Mouse (Mus musculus) MEL (cell line): ENCODE results near the gene Ubl4b. TPM values are rescaled to one million over a fixed set of nuclear protein-coding genes. Genes with fewer than 3 reads are reported as not detected.

Experiments used
- DNase-seq: peaks from one replicate; pipeline ENCODE4 v3.0.0; 2011; ENCODE audit warnings: low read depth, low spot score
- H3K27ac ChIP-seq: 2 replicates; pipeline ENCODE4 v1.5.1; 2012; ENCODE audit warnings: low read depth, mild to moderate bottlenecking, control low read depth, low read length, moderate library complexity; ENCODE audit not compliant: control insufficient read depth
- H3K27me3 ChIP-seq, 2 experiments: fragments of 150-350 bp in 1 of 2; sonication (generic) in 1 of 2; 2 replicates each; pipeline ENCODE4 v1.6.1; 2012; ENCODE audit warnings: low read length in 2 of 2, mild to moderate bottlenecking in 2 of 2, improper control_type of control experiment in 1 of 2, moderate library complexity in 1 of 2; ENCODE audit not compliant: insufficient read depth in 2 of 2, control insufficient read depth in 1 of 2
- H3K36me3 ChIP-seq, 2 experiments: 2 replicates each; pipeline ENCODE4 v1.6.1; 2012 to 2014; ENCODE audit warnings: low read length in 2 of 2, improper control_type of control experiment in 1 of 2, inconsistent platforms in 1 of 2, mild to moderate bottlenecking in 1 of 2; ENCODE audit not compliant: insufficient read depth in 2 of 2, control insufficient read depth in 1 of 2
- H3K4me1 ChIP-seq, 2 experiments: fragments of 150-350 bp in 1 of 2; sonication (generic) in 1 of 2; 2 replicates each; pipeline ENCODE4 v1.6.1; 2012; ENCODE audit warnings: low read length in 2 of 2, improper control_type of control experiment in 1 of 2, mild to moderate bottlenecking in 1 of 2; ENCODE audit not compliant: insufficient read depth in 2 of 2, control insufficient read depth in 1 of 2
- H3K4me3 ChIP-seq, 2 experiments: fragments of 150-350 bp in 1 of 2; sonication (generic) in 1 of 2; 2 replicates each; pipeline ENCODE4 v1.5.1; 2012; ENCODE audit warnings: low read depth in 2 of 2, low read length in 2 of 2, mild to moderate bottlenecking in 2 of 2, moderate library complexity in 2 of 2, control low read depth in 1 of 2, improper control_type of control experiment in 1 of 2; ENCODE audit not compliant: control insufficient read depth in 1 of 2, insufficient read depth in 1 of 2
- H3K79me2 ChIP-seq: 2 replicates; pipeline ENCODE4 v1.6.1; 2012; ENCODE audit warnings: mild to moderate bottlenecking, low read length, moderate library complexity; ENCODE audit not compliant: control insufficient read depth, poor library complexity, insufficient read depth
- H3K9ac ChIP-seq: 2 replicates; pipeline ENCODE4 v1.6.1; 2012; ENCODE audit warnings: low read depth, mild to moderate bottlenecking, control low read depth, low read length, moderate library complexity; ENCODE audit not compliant: control insufficient read depth, poor library complexity, severe bottlenecking
- H3K9me3 ChIP-seq: fragments of 150-350 bp; sonication (generic); replicated peaks from 2 replicates; pipeline ENCODE4 v1.6.1; 2012; ENCODE audit warnings: mild to moderate bottlenecking, low read length, improper control_type of control experiment, moderate library complexity; ENCODE audit not compliant: insufficient read depth
- BHLHE40 ChIP-seq: IDR thresholded peaks from 2 replicates; pipeline ENCODE4 v1.6.1; 2012; ENCODE audit warnings: low read depth, mild to moderate bottlenecking, inconsistent platforms, low read length, improper control_type of control experiment, borderline replicate concordance
- ELF1 ChIP-seq: IDR thresholded peaks from 2 replicates; pipeline ENCODE4 v1.6.1; 2014; ENCODE audit warnings: low read depth, mild to moderate bottlenecking, inconsistent platforms, low read length, improper control_type of control experiment, moderate library complexity
- ETS1 ChIP-seq: IDR thresholded peaks from 2 replicates; pipeline ENCODE4 v1.6.1; 2012; ENCODE audit warnings: low read depth, mild to moderate bottlenecking, inconsistent platforms, low read length, improper control_type of control experiment, moderate library complexity
- GABPA ChIP-seq: IDR thresholded peaks from 2 replicates; pipeline ENCODE4 v1.6.1; 2012; ENCODE audit warnings: low read depth, mild to moderate bottlenecking, inconsistent platforms, low read length, improper control_type of control experiment, moderate library complexity
- JUND ChIP-seq: IDR thresholded peaks from 2 replicates; pipeline ENCODE4 v1.6.1; 2011; ENCODE audit warnings: low read depth, mild to moderate bottlenecking, improper control_type of control experiment, low read length
- MAZ ChIP-seq: IDR thresholded peaks from 2 replicates; pipeline ENCODE4 v1.6.1; 2012; ENCODE audit warnings: low read depth, mild to moderate bottlenecking, inconsistent platforms, low read length, improper control_type of control experiment
- MXI1 ChIP-seq: IDR thresholded peaks from 2 replicates; pipeline ENCODE4 v1.6.1; 2011; ENCODE audit warnings: mild to moderate bottlenecking, low read depth, low read length, improper control_type of control experiment
- MYB ChIP-seq: IDR thresholded peaks from 2 replicates; pipeline ENCODE4 v1.6.1; 2011; ENCODE audit warnings: mild to moderate bottlenecking, low read depth, low read length, improper control_type of control experiment
- MYC ChIP-seq: IDR thresholded peaks from 2 replicates; pipeline ENCODE4 v1.6.1; 2011; ENCODE audit warnings: low read depth, mild to moderate bottlenecking, low read length, improper control_type of control experiment, moderate library complexity
- NRF1 ChIP-seq: IDR thresholded peaks from 2 replicates; pipeline ENCODE4 v1.6.1; 2014; ENCODE audit warnings: low read depth, mild to moderate bottlenecking, inconsistent platforms, low read length, improper control_type of control experiment, moderate library complexity; ENCODE audit not compliant: poor library complexity, insufficient read depth, severe bottlenecking
- POLR2A ChIP-seq, 2 experiments: IDR thresholded peaks; 2 replicates each; pipeline ENCODE4 v1.6.1; 2011 to 2012; ENCODE audit warnings: low read length in 2 of 2, mild to moderate bottlenecking in 2 of 2, control low read depth in 1 of 2, improper control_type of control experiment in 1 of 2, low read depth in 1 of 2, moderate library complexity in 1 of 2; ENCODE audit not compliant: control insufficient read depth in 1 of 2, insufficient read depth in 1 of 2, poor library complexity in 1 of 2
- POLR2AphosphoS2 ChIP-seq: IDR thresholded peaks from 2 replicates; pipeline ENCODE4 v1.6.1; 2011; ENCODE audit warnings: low read length, improper control_type of control experiment
- POLR2AphosphoS5 ChIP-seq: IDR thresholded peaks from 2 replicates; pipeline ENCODE4 v1.6.1; 2012; ENCODE audit warnings: low read depth, borderline replicate concordance, mild to moderate bottlenecking, inconsistent platforms, low read length, moderate library complexity, mixed read lengths
- RCOR1 ChIP-seq: IDR thresholded peaks from 2 replicates; pipeline ENCODE4 v1.6.1; 2012; ENCODE audit warnings: low read depth, mild to moderate bottlenecking, inconsistent platforms, low read length, improper control_type of control experiment
- SMC3 ChIP-seq: IDR thresholded peaks from 2 replicates; pipeline ENCODE4 v1.6.1; 2011; ENCODE audit warnings: low read depth, low read length, improper control_type of control experiment
- TBP ChIP-seq: IDR thresholded peaks from 2 replicates; pipeline ENCODE4 v1.8.0; 2011; ENCODE audit warnings: low read depth, low read length, improper control_type of control experiment
- UBTF ChIP-seq: IDR thresholded peaks from 2 replicates; pipeline ENCODE4 v1.6.1; 2012; ENCODE audit warnings: low read depth, mild to moderate bottlenecking, inconsistent platforms, low read length, improper control_type of control experiment, moderate library complexity, borderline replicate concordance; ENCODE audit not compliant: insufficient read depth
- ZC3H11A ChIP-seq: IDR thresholded peaks from 2 replicates; pipeline ENCODE4 v1.6.1; 2012; ENCODE audit warnings: low read depth, mild to moderate bottlenecking, inconsistent platforms, low read length, improper control_type of control experiment
- polyA plus RNA-seq, 2 experiments: library from polyadenylated mRNA; stranded (reverse) in 1 of 2; unstranded in 1 of 2; fragments of >175 nt in 1 of 2; fragments of >200 nt in 1 of 2; gene quantifications; 2 replicates each; pipeline versions ENCODE4 v1.2.1 to v1.2.4; 2012; ENCODE audit warnings: low replicate concordance in 2 of 2, low read depth in 1 of 2; ENCODE audit not compliant: insufficient read length in 2 of 2, insufficient read depth in 1 of 2, missing spikeins in 1 of 2
- total RNA-seq: library from RNA; depleted of rRNA; stranded (reverse); fragments of 300-350 nt; gene quantifications from 2 replicates; pipeline ENCODE4 v1.2.3, GENCODE M21; 2012

The Ubl4b gene
- total and polyA plus RNA-seq, 3 experiments: not detected

DNA sequence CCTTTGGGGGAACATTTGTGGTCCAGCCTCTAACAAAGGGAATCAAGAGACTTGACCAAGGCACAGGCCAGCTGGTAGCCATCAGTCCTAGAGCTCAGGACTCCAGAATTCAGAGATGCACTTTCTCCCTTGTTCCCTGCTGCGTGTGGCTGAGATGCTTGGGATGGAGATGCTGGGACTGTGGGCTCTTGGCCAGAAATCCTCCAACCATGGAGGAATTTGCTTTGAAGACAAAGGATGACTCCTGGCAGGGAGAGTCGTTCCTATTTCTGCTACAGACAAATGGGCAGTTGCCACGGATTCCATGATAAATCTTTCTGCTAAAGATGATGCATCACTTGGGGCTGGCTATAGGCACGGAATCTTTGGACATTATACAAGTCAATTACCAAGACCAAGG is 21.3 kb downstream of the Ubl4b start:
- TF ChIP-seq NRF1 (no peak), GABPA (no peak), MYB (no peak), BHLHE40 (no peak), ZC3H11A (no peak), SMC3 (no peak), JUND (no peak), MYC (no peak), TBP (no peak), POLR2AphosphoS2 (no peak), RCOR1 (no peak), MXI1 (no peak), POLR2A (IDR thresholded peaks at IDR 0.05; ENCODE audit: control insufficient read depth in 1 of 2, insufficient read depth in 1 of 2, low read depth in 1 of 2, low read length in 2 of 2, poor library complexity in 1 of 2) (no peak), ELF1 (no peak), POLR2AphosphoS5 (no peak), ETS1 (no peak)
- Histone ChIP-seq H3K79me2 (no peaks in the 10 kb centered on the region), H3K9me3 (no peaks in the 10 kb centered on the region), H3K27me3 (peaks cover 4 to 7% of the 10 kb centered on the region in 2 experiments; a peak in 3 of 4 replicates), H3K27ac (no peak overlapping the region), H3K4me1 (no peaks in the 10 kb centered on the region), H3K36me3 (no peaks in the 10 kb centered on the region), H3K4me3 (no peak overlapping the region), H3K9ac (no peak overlapping the region)
- DNase-seq: no peak

DNA sequence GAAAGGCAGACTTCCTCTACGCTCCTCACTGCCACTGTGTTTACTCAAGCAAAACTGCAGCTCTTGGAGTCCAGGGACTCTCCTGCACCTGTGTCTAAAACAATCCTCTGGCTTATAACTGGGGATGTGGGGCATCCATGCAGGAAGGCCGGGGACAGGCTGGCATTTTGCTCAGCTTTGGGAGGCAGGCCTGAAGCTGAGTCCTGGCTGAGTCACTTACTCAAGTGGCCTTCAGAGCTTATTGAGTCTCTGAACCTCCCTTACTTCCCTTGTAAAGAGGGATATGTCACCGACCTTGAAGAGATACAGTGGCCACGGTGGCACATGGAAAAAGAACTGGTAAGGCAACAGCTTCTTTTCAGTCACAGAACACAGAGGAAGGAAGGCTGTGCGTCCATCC is 24.3 kb downstream of the Ubl4b start:
- DNase-seq: no peak
- Histone ChIP-seq H3K79me2 (no peaks in the 10 kb centered on the region), H3K4me3 (no peak overlapping the region), H3K9me3 (no peaks in the 10 kb centered on the region), H3K4me1 (no peaks in the 10 kb centered on the region), H3K27ac (no peak overlapping the region), H3K36me3 (no peaks in the 10 kb centered on the region), H3K9ac (no peak overlapping the region), H3K27me3 (peaks cover 2 to 8% of the 10 kb centered on the region in 2 experiments; a peak in 2 of 4 replicates)
- TF ChIP-seq MAZ (no peak), ETS1 (no peak), POLR2AphosphoS2 (no peak), UBTF (no peak)
